31 mouse cellular contexts compared by ENCODE assay signal in genomic region chr17:23797316-23797715, GRCm38 (mm10). TPM values are rescaled to one million over a fixed set of nuclear protein-coding genes. Genes with fewer than 3 reads are reported as not detected.
DNase-seq lines count a peak whose midpoint lies in the region; ATAC-seq and TF ChIP-seq lines count a peak whose summit lies in the region.
"Had no signal": no experiment of that assay in that cellular context is flagged by ENCODE, and none has a peak within 500 bp of the region (broad histone marks: within the 10 kb centered on the region; RNA-seq: fewer than 3 reads in every experiment).

No protein-coding gene starts in this region.

- H3K27ac ChIP-seq in cerebellum, adult 2 months (ENCODE audit: insufficient read depth, low read length) = no peak overlapping the region
- H3K27ac ChIP-seq: left cerebral cortex, adult 2 months; limb, embryonic 13.5 days; lung, embryonic 15.5 days; neural tube, embryonic 15.5 days had no signal

- H3K4me1 ChIP-seq in cerebellum, adult 2 months (ENCODE audit: control insufficient read depth, insufficient read depth, low read length) = no peaks in the 10 kb centered on the region
- H3K4me1 ChIP-seq: limb, embryonic 13.5 days had no signal

- H3K4me3 ChIP-seq in cerebellum, adult 2 months (replicated peaks; ENCODE audit: insufficient read depth, low read depth, low read length) = no peak overlapping the region
- H3K4me3 ChIP-seq: erythroblast, embryonic 14.5 days; left cerebral cortex, adult 2 months; limb, embryonic 13.5 days; lung, embryonic 15.5 days; neural tube, embryonic 15.5 days had no signal

- DNase-seq in 3T3-L1 (ENCODE audit: low read depth, low spot score) = peak; percentile 57
- DNase-seq in CD4-positive helper T cell, adult 2 months (ENCODE audit: low read depth, low spot score) = peak; percentile 70
- no peak for DNase-seq in cerebellum, adult 2 months
- DNase-seq in cerebellum, postnatal 4 days (ENCODE audit: low spot score in 2 of 2) = no peak
- no peak for DNase-seq in frontal cortex, postnatal 14 days (ENCODE audit: low spot score in 2 of 2)
- DNase-seq: adrenal gland, postnatal 10 days; embryo, embryonic 11 days; gastrocnemius, postnatal 10 days; heart, postnatal 14 days; kidney, adult 9 months; kidney, postnatal 14 days; midbrain, embryonic 14.5 days; retina, postnatal 1 day; right cerebral cortex, postnatal 14 days; thymus, postnatal 25 days had no signal

- WGBS in cerebellum, adult 2 months = 86% methylated on average over 7 of the region's 7 CpGs

- TF ChIP-seq CTCF in cerebellum, adult 2 months (IDR thresholded peaks at IDR 0.05; ENCODE audit: borderline replicate concordance, insufficient read depth, low read depth, low read length) = no peak

- peak; percentile 90 for ATAC-seq in activated CD4-positive, CD25-positive, alpha-beta regulatory T cell, adult 4 months
- ATAC-seq in inflammation-experienced regulatory T-cells, adult 6 months = peak; percentile 95
- ATAC-seq: forebrain, embryonic 16.5 days; hindbrain, embryonic 16.5 days; intestine, postnatal 0 days had no signal

- H3K27me3 ChIP-seq in cerebellum, adult 2 months (ENCODE audit: control insufficient read depth, insufficient read depth, low read length) = no peaks in the 10 kb centered on the region
- H3K27me3 ChIP-seq: limb, embryonic 13.5 days; lung, embryonic 15.5 days; neural tube, embryonic 15.5 days had no signal

- no peak for TF ChIP-seq POLR2A in cerebellum, adult 2 months (IDR thresholded peaks at IDR 0.05; ENCODE audit: borderline replicate concordance, insufficient read depth, low read length)

RNA-seq across cellular contexts. Expression of gene Srrm2, which starts 7.0 kb away (rescaled TPM):
- 100 to 1,000 TPM; 234 to 326 TPM for polyA plus RNA-seq in activated CD4-positive, CD25-positive, alpha-beta regulatory T cell, adult 4 months (2017; shearing (Covaris generic))
- 100 to 1,000 TPM; 271 to 328 (median 302) TPM for polyA plus RNA-seq in inflammation-experienced regulatory T-cells, adult 6 months (2017; shearing (Covaris generic))
- polyA plus RNA-seq in cerebellum, adult 2 months (2012; rRNA removed) = 711 and 720 TPM in 2 replicates

RNA-seq across cellular contexts. Expression of gene Flywch2, which starts 11.4 kb away (rescaled TPM):
- polyA plus RNA-seq in activated CD4-positive, CD25-positive, alpha-beta regulatory T cell, adult 4 months (2017; shearing (Covaris generic)) = 1 to 10 TPM; 2.2 to 3.2 TPM
- 1 to 10 TPM; 1.3 to 3.1 (median 2.3) TPM for polyA plus RNA-seq in inflammation-experienced regulatory T-cells, adult 6 months (2017; shearing (Covaris generic))
- 50.5 and 54.8 TPM in 2 replicates for polyA plus RNA-seq in cerebellum, adult 2 months (2012; rRNA removed)
- polyA plus RNA-seq: erythroblast, embryonic 14.5 days had no signal

RNA-seq across cellular contexts. Expression of gene Flywch1, which starts 25.9 kb away (rescaled TPM):
- polyA plus RNA-seq in activated CD4-positive, CD25-positive, alpha-beta regulatory T cell, adult 4 months (2017; shearing (Covaris generic)) = 10 to 100 TPM; 13.2 to 13.3 TPM
- polyA plus RNA-seq in inflammation-experienced regulatory T-cells, adult 6 months (2017; shearing (Covaris generic)) = 10 to 100 TPM; 13.2 to 15.6 (median 13.7) TPM
- polyA plus RNA-seq in cerebellum, adult 2 months (2012; rRNA removed) = 341 and 366 TPM in 2 replicates

RNA-seq across cellular contexts. Expression of gene Elob, which starts 31.6 kb away (rescaled TPM):
- 100 to 1,000 TPM; 686 to 746 TPM for polyA plus RNA-seq in activated CD4-positive, CD25-positive, alpha-beta regulatory T cell, adult 4 months (2017; shearing (Covaris generic))
- polyA plus RNA-seq in inflammation-experienced regulatory T-cells, adult 6 months (2017; shearing (Covaris generic)) = 100 to 1,000 TPM; 674 to 762 (median 707) TPM
- polyA plus RNA-seq in cerebellum, adult 2 months (2012; rRNA removed) = 621 and 628 TPM in 2 replicates

RNA-seq across cellular contexts. Expression of gene Prss33, which starts 38.5 kb away (rescaled TPM):
- 1 to 10 TPM; 1.1 to 2.4 TPM for polyA plus RNA-seq in activated CD4-positive, CD25-positive, alpha-beta regulatory T cell, adult 4 months (2017; shearing (Covaris generic))
- 1 to 10 TPM in 2 of 3 experiments, not detected in 1; 1.3 to 1.6 TPM for polyA plus RNA-seq in inflammation-experienced regulatory T-cells, adult 6 months (2017; shearing (Covaris generic))
- polyA plus RNA-seq in cerebellum, adult 2 months (2012; rRNA removed) = 0.25 TPM in 1 of 2 replicates, not detected in the other
- polyA plus RNA-seq: C2C12; erythroblast, embryonic 14.5 days; forebrain, embryonic 11.5 days; forebrain, embryonic 16.5 days; heart, embryonic 14.5 days; hindbrain, embryonic 11.5 days; hindbrain, embryonic 16.5 days; intestine, postnatal 0 days; limb, embryonic 13.5 days; liver, embryonic 11.5 days; liver, embryonic 16.5 days; neural tube, embryonic 15.5 days had no signal

Comparison
In these comparisons a context has a peak if more than half of its experiments do, and no peak if none do; other contexts are left out.
1. DNase-seq: peak in 3T3-L1 (single experiment) and CD4-positive helper T cell, adult 2 months (single experiment); none in cerebellum, adult 2 months (0 of 2), cerebellum, postnatal 4 days (0 of 2) and frontal cortex, postnatal 14 days (0 of 2).
2. RNA of gene Flywch2, which starts 11.4 kb away (polyA plus RNA-seq): 50.5 to 54.8 TPM in cerebellum, adult 2 months; 2.2 to 3.2 TPM in activated CD4-positive, CD25-positive, alpha-beta regulatory T cell, adult 4 months and 1.3 to 3.1 TPM in inflammation-experienced regulatory T-cells, adult 6 months; every median in the first group is over 10 times any median in the second.
3. RNA of gene Flywch1, which starts 25.9 kb away (polyA plus RNA-seq): 341 to 366 TPM in cerebellum, adult 2 months; 13.2 to 15.6 TPM in inflammation-experienced regulatory T-cells, adult 6 months and 13.2 to 13.3 TPM in activated CD4-positive, CD25-positive, alpha-beta regulatory T cell, adult 4 months; every median in the first group is over 10 times any median in the second.